Mouse (Mus musculus) kidney, adult 11 months (tissue): ENCODE measurements at regions not wholly inside any gene's neighbourhood (a gene's known extent, or its start where the extent isn't known, plus 50 kb on each side); places are given as distances from the start of the nearest gene placed in this dataset.
A peak's percentile ranks its signal among the peaks of the same experiment; 100 is the strongest.

Experiments used
- DNase-seq: peaks from one replicate; pipeline ENCODE4 v3.0.0; 2022

GRCm38 (mm10) chr4:142626503-142627194 is 387.4 kb upstream of the Kazn start:
- no peak for DNase-seq

- no peak for DNase-seq
Measured at GRCm38 (mm10) chr4:142625456-142625855, 386.3 kb upstream of the Kazn start.

GRCm38 (mm10) chr4:142622151-142622861 is 383.1 kb upstream of the Kazn start:
- no peak for DNase-seq

DNA sequence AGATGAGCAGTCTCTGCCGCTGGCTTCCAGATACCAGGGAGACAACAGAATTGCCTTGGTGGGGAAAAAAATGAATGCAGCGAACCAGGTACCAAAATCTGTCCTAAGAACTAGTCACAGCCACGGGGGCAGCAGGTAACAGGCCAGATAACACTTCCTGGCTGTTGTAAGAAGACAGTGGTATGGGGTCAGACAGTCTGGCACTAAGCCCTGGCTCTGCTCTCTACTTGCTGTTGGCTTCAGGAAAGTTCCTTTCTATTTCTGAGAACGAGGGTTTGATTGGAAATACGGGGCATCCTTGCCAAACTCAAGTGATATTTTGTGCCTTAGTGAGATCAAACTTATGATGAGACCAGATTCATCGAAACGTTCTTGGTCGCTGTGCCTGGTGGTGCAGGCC is 380.2 kb upstream of the Kazn start:
- DNase-seq, result no peak

DNA sequence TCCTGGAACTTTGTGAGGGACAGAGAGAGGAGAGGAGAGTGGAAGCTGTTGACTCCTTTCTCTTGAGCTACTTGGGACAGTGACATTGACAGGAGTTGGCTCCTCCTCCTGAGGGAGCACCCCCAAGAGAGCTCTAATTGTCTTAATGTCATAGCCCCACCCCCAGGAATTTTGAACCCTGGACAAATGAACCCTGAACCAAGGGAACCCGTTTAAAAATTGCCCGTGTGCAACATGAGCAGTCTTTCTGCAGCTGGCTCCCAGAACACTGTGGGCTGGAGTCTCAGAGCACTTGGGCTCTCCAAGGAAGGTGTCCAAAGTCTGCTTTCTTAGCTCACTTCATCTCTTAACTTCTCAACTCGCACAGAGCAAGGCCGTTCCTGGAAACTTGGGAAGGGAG is 379.6 kb upstream of the Kazn start:
- peak; percentile 42 for DNase-seq

DNA sequence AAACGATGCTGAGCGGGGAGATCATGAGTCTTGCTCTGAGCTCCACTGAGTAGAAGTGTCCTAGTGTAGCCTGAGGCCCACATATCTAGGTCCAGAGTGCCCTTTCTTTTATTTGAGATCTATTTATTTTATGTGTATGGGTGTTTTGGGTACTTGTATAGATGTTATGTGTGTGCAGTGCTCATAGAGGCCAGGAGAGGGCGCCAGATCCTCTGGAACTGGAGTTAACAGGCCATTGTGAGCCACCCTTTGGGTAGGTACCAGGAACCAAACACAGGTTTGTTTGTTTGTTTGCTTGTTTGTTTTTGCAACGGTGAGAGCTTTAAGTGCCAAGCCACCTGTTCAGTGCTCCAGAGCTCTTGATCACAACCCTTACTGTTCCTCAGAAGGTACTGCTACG is 378.5 kb upstream of the Kazn start:
- no peak for DNase-seq

DNA sequence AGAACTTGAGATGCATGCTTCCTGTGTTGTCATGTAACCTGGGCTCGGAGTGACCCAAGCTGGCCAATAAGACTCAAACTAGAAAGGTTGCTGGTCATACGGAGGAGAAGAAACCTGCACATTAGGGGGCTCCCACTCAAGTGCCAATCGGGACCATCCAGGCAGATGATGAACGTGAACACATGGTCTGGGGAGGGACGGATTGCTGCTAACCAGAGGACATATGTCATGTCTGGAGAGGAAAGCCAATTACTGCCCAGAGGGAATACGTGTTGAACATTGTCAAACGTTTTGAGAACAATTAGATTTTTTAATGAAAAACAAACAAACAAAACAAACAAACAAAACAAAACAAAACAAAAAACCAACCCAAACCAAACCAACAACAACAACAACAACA is 377.7 kb upstream of the Kazn start:
- DNase-seq, result no peak

- DNase-seq, result no peak
Measured at GRCm38 (mm10) chr4:142605098-142605497, 365.9 kb upstream of the Kazn start.

GRCm38 (mm10) chr4:142597214-142597613 is 358.0 kb upstream of the Kazn start:
- no peak for DNase-seq

GRCm38 (mm10) chr4:142589084-142589741 is 350.0 kb upstream of the Kazn start:
- peak; percentile 18 for DNase-seq

DNA sequence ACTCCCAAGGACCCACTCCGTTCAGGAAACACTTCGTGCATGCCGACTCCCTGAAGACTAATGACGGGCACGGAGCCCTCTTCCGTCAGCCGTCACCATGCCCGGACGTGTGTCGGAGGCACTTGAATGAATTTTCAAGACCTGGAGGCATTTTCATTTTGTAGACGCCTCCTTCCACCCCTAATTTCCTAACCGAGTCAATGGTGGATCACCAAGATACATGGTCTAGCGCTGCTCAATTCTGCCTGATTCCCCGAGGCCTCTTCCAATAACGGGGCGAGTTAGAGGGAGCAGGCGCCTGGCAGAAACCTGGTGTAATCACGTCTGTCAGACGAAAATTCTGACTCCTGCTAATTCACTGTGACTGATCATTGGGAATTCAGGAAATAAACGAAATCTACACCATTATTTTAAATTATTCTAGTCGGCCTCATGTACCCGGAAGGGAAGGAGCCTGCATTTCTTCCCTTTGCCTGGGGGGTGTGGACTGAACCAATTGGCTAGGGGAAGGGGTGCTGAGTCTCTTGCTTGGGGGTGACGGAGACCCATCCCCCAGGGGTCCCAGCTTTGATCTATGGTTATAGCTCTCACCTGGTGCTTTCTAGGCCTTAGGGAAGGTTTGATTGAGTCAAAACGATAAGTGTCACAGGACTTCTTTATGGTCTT is 349.4 kb upstream of the Kazn start:
- DNase-seq, result peak; percentile 7

- DNase-seq, result no peak
Measured at GRCm38 (mm10) chr4:142587345-142588035, 348.3 kb upstream of the Kazn start.

DNA sequence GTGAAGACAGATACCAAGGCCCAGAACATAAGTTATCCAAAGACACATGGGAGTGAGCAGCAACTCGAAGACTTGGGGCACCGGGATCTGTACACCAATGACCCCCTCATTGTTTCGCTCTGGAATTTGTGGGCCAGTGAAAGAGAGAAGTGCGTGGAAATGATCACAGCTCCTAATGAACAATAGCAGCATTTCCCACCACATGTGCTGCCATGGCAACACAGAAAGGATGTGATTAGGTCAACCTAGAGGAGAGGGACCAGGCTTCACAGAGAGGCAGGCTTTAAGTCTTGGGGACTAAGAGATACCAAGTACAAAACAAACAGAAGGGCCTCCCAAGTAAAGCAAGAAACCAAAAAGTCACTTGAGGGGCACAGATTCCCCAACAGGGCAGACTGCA is 339.3 kb upstream of the Kazn start:
- no peak for DNase-seq

DNA sequence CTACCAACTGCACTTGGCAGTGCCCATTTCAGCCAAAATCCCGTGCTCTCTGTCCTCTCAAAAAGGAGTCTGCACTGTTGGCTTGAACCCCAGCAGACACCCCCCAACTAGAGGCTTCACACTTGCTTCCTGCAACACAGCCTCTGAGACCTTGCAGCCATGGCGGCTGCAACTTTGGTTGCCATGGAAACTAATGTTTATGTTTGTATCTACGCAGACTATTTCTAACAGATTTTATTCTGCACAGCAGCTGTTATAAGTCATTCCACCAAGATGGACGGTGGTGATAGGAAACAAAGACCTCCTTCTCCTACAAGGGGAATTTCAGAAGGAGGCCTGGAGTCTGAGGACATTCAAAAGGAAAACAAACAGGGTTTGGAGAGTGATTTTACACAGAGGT is 338.3 kb upstream of the Kazn start:
- no peak for DNase-seq

DNA sequence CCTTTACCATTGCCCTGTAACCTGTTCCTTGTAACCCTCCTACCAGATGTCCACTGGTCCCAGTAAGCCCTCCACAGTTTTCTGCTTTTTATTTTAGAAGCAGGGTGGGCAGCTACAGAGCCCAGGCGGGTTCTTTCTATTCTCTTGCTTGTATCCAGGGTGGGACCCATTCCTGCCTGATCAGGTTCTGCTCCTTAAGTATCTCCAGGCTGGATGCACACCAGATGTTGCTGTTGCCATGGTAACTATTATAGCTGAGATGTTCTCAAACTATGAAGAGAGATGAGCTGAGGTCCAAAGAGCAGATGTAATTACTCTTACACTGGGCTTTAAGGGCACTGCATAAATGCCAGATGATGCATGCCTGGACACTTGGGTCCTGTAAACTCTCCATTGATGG is 335.3 kb upstream of the Kazn start:
- DNase-seq, result no peak

- no peak for DNase-seq
Measured at GRCm38 (mm10) chr4:142570712-142571111, 331.5 kb upstream of the Kazn start.

GRCm38 (mm10) chr4:142568556-142568955 is 329.4 kb upstream of the Kazn start:
- no peak for DNase-seq

GRCm38 (mm10) chr4:142554716-142555115 is 315.5 kb upstream of the Kazn start:
- no peak for DNase-seq

DNA sequence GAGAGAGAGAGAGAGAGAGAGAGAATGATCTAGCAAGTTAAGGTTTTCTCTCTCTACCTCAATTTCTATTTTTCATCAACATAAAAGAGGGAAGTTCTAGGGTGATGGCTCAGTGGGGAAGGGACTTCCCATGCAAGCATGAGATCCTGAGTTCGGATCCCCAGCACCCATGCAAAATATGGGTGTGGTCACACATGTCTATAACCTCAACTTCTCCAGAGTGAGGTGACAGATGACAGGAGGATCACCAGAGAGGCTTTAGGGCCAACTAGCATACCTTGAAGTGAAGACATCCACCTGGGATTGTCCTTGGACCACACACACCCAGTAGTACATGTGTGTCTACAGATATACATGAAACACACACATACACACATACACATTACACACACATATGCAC is 306.7 kb upstream of the Kazn start:
- DNase-seq, result no peak

- no peak for DNase-seq
Measured at GRCm38 (mm10) chr4:142545187-142545586, 306.0 kb upstream of the Kazn start.

DNA sequence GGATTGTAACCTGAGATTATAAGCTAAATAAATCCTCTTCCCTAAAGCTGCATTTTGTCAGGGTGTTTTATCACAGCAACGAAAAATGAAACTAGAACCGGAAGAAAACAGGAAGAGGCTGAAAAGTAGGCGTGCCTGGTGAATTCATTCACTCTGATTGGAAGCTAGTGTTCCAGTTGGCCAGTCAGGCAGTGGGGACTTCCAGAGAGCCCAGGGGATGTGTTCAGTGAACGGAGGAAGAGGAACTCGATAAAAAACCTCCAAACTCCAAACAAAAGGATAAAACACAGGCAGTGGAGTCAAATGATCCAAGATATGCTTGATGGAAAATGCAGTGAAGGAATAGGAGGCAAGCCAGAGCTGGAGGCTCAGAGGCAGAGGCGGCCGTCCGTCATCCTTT is 305.5 kb upstream of the Kazn start:
- no peak for DNase-seq

- DNase-seq, result no peak
Measured at GRCm38 (mm10) chr4:142539200-142539750, 300.1 kb upstream of the Kazn start.

DNA sequence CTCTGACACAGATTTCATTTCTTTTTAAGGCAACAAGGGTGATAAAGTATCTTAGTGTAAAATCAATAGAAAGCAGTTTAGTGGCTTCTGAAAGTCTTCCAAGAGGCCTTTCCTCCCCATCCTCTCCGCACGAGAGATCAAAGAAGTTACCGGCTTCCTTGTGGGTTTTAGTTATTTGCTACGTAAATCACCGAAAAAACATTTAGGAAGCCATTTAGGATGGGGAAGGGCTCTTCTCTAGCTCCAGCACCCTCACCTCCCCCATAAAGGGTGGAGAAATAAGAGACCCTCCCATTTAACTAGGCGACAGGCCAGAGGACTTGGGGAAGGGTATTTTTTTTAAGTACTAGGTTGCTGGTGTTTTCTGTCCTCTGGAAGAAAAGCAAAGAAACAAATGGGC is 287.9 kb upstream of the Kazn start:
- DNase-seq, result no peak
